Mouse (Mus musculus): Measurements from ENCODE around the gene 1700009N14Rik. TPM values are rescaled to one million over a fixed set of nuclear protein-coding genes. Genes with fewer than 3 reads are reported as not detected.

Gene 1700009N14Rik
- 0.27 TPM in 1 of 2 replicates, not detected in the other for polyA plus RNA-seq (2015; fragmentation: Nextera tagmentation; extraction: Ambion mirVana)

- no peak within 1 kb of the TSS for H3K4me2 ChIP-seq (ENCODE audit: low read depth, low read length)
- H3K4me1 ChIP-seq (ENCODE audit: control insufficient read depth, insufficient read depth, low read length), result no peaks in the 10 kb centered on the region
- WGBS, result 45% methylated on average over 3 of the region's 3 CpGs
- H3K4me3 ChIP-seq (ENCODE audit: low read length), result no peak within 1 kb of the TSS
- ATAC-seq, result no peak
- H3K36me3 ChIP-seq (ENCODE audit: control insufficient read depth, insufficient read depth, low read length), result no peaks in the 10 kb centered on the region
- H3K27ac ChIP-seq (ENCODE audit: low read length), result no peak within 1 kb of the TSS
- no peak within 1 kb of the TSS for H3K9ac ChIP-seq (ENCODE audit: low read depth, low read length)
- no peaks in the 10 kb centered on the region for H3K27me3 ChIP-seq (replicated peaks; ENCODE audit: control insufficient read depth, insufficient read depth, low read length)
- H3K9me3 ChIP-seq (ENCODE audit: control insufficient read depth, low read length), result no peaks in the 10 kb centered on the region
Measured at GRCm38 (mm10) chr4:39450069-39450468, at the start of gene 1700009N14Rik. Gene 1700009N14Rik, plus strand, starts transcription at chr4:39450295.

GRCm38 (mm10) chr4:39437870-39438367 lies 12.2 kb upstream of the 1700009N14Rik start:
- H3K4me1 ChIP-seq (ENCODE audit: control insufficient read depth, insufficient read depth, low read length), result no peaks in the 10 kb centered on the region

GRCm38 (mm10) chr4:39474291-39474690 lies 24.2 kb downstream of the 1700009N14Rik start:
- Histone ChIP-seq H3K9me3 (ENCODE audit: control insufficient read depth, low read length) (no peaks in the 10 kb centered on the region), H3K36me3 (ENCODE audit: control insufficient read depth, insufficient read depth, low read length) (no peaks in the 10 kb centered on the region), H3K4me3 (ENCODE audit: low read length) (no peak overlapping the region), H3K4me1 (ENCODE audit: control insufficient read depth, insufficient read depth, low read length) (no peaks in the 10 kb centered on the region), H3K27me3 (replicated peaks; ENCODE audit: control insufficient read depth, insufficient read depth, low read length) (no peaks in the 10 kb centered on the region), H3K9ac (ENCODE audit: low read depth, low read length) (no peak overlapping the region), H3K27ac (ENCODE audit: low read length) (no peak overlapping the region), H3K4me2 (ENCODE audit: low read depth, low read length) (no peak overlapping the region)
- WGBS, result 78% methylated on average over 2 of the region's 2 CpGs
- no peak for ATAC-seq

More at GRCm38 (mm10) chr4:39437870-39438367, 12.2 kb upstream of the 1700009N14Rik start:
- H3K4me3 ChIP-seq (ENCODE audit: low read length), result no peak overlapping the region
- no peak overlapping the region for H3K4me2 ChIP-seq (ENCODE audit: low read depth, low read length)
- no peaks in the 10 kb centered on the region for H3K27me3 ChIP-seq (replicated peaks; ENCODE audit: control insufficient read depth, insufficient read depth, low read length)
- WGBS, result 73% methylated on average over 2 of the region's 2 CpGs
- H3K36me3 ChIP-seq (ENCODE audit: control insufficient read depth, insufficient read depth, low read length), result no peaks in the 10 kb centered on the region
- H3K27ac ChIP-seq (ENCODE audit: low read length), result no peak overlapping the region
- no peaks in the 10 kb centered on the region for H3K9me3 ChIP-seq (ENCODE audit: control insufficient read depth, low read length)
- H3K9ac ChIP-seq (ENCODE audit: low read depth, low read length), result no peak overlapping the region
- ATAC-seq, result no peak

- 69% methylated on average over 8 of the region's 8 CpGs for WGBS
- Histone ChIP-seq H3K9me3 (ENCODE audit: control insufficient read depth, low read length) (no peaks in the 10 kb centered on the region), H3K27ac (ENCODE audit: low read length) (no peak overlapping the region), H3K36me3 (ENCODE audit: control insufficient read depth, insufficient read depth, low read length) (no peaks in the 10 kb centered on the region), H3K27me3 (replicated peaks; ENCODE audit: control insufficient read depth, insufficient read depth, low read length) (no peaks in the 10 kb centered on the region), H3K9ac (ENCODE audit: low read depth, low read length) (no peak overlapping the region), H3K4me1 (ENCODE audit: control insufficient read depth, insufficient read depth, low read length) (no peaks in the 10 kb centered on the region), H3K4me3 (ENCODE audit: low read length) (no peak overlapping the region), H3K4me2 (ENCODE audit: low read depth, low read length) (no peak overlapping the region)
- ATAC-seq, result no peak
Measured at GRCm38 (mm10) chr4:39486393-39486792, 36.3 kb downstream of the 1700009N14Rik start.

GRCm38 (mm10) chr4:39493596-39493995 lies 43.5 kb downstream of the 1700009N14Rik start:
- no peaks in the 10 kb centered on the region for H3K36me3 ChIP-seq (ENCODE audit: control insufficient read depth, insufficient read depth, low read length)
- no peak overlapping the region for H3K27ac ChIP-seq (ENCODE audit: low read length)
- H3K4me1 ChIP-seq (ENCODE audit: control insufficient read depth, insufficient read depth, low read length), result no peaks in the 10 kb centered on the region
- WGBS, result 57% methylated on average over 1 of the region's 1 CpGs
- no peak overlapping the region for H3K4me3 ChIP-seq (ENCODE audit: low read length)
- H3K27me3 ChIP-seq (replicated peaks; ENCODE audit: control insufficient read depth, insufficient read depth, low read length), result no peaks in the 10 kb centered on the region
- ATAC-seq, result no peak
- H3K9ac ChIP-seq (ENCODE audit: low read depth, low read length), result no peak overlapping the region
- no peak overlapping the region for H3K4me2 ChIP-seq (ENCODE audit: low read depth, low read length)
- H3K9me3 ChIP-seq (ENCODE audit: control insufficient read depth, low read length), result no peaks in the 10 kb centered on the region

GRCm38 (mm10) chr4:39495875-39496274 lies 45.8 kb downstream of the 1700009N14Rik start:
- ATAC-seq, result no peak
- 71% methylated on average over 1 of the region's 1 CpGs for WGBS
- no peaks in the 10 kb centered on the region for H3K9me3 ChIP-seq (ENCODE audit: control insufficient read depth, low read length)
- no peaks in the 10 kb centered on the region for H3K36me3 ChIP-seq (ENCODE audit: control insufficient read depth, insufficient read depth, low read length)
- no peak overlapping the region for H3K4me2 ChIP-seq (ENCODE audit: low read depth, low read length)
- H3K9ac ChIP-seq (ENCODE audit: low read depth, low read length), result no peak overlapping the region
- H3K27me3 ChIP-seq (replicated peaks; ENCODE audit: control insufficient read depth, insufficient read depth, low read length), result no peaks in the 10 kb centered on the region
- no peak overlapping the region for H3K4me3 ChIP-seq (ENCODE audit: low read length)
- H3K27ac ChIP-seq (ENCODE audit: low read length), result no peak overlapping the region
- H3K4me1 ChIP-seq (ENCODE audit: control insufficient read depth, insufficient read depth, low read length), result no peaks in the 10 kb centered on the region
